Mouse (Mus musculus) forebrain, embryonic 11.5 days (tissue): ENCODE results near the gene Dscaml1. TPM values are rescaled to one million over a fixed set of nuclear protein-coding genes. Genes with fewer than 3 reads are reported as not detected.

Source experiments
- ATAC-seq: fragments of 200-750 bp; cut with Nextera tagmentation; replicated peaks from 2 replicates; pipeline ENCODE4 v1.8.0; 2017; ENCODE audit warnings: moderate TSS enrichment; ENCODE audit not compliant: low FRiP score
- DNase-seq: peaks from one replicate; pipeline ENCODE4 v3.0.0-alpha.2; 2017; ENCODE audit warnings: low spot score
- H3K27ac ChIP-seq: fragments of 300-500 bp; sonication (generic); 2 replicates; pipeline ENCODE4 v1.5.1; 2014; ENCODE audit warnings: low read depth, low read length
- H3K27me3 ChIP-seq: fragments of 300-500 bp; sonication (generic); 2 replicates; pipeline ENCODE4 v1.6.1; 2014; ENCODE audit warnings: mild to moderate bottlenecking, low read length, mixed read lengths; ENCODE audit not compliant: control insufficient read depth, insufficient read depth
- H3K36me3 ChIP-seq: fragments of 300-500 bp; sonication (generic); 2 replicates; pipeline ENCODE4 v1.6.1; 2014; ENCODE audit warnings: mild to moderate bottlenecking, low read length, moderate library complexity, mixed read lengths; ENCODE audit not compliant: control insufficient read depth, insufficient read depth
- H3K4me1 ChIP-seq: fragments of 300-500 bp; sonication (generic); replicated peaks from 2 replicates; pipeline ENCODE4 v1.6.1; 2014; ENCODE audit warnings: low read length, mixed read lengths; ENCODE audit not compliant: control insufficient read depth, insufficient read depth
- H3K4me2 ChIP-seq: fragments of 300-500 bp; sonication (generic); 2 replicates; pipeline ENCODE4 v1.6.1; 2014; ENCODE audit warnings: low read depth, mild to moderate bottlenecking, low read length, moderate library complexity, mixed read lengths; ENCODE audit not compliant: severe bottlenecking
- H3K4me3 ChIP-seq: fragments of 300-500 bp; sonication (generic); 2 replicates; pipeline ENCODE4 v1.5.1; 2014; ENCODE audit warnings: low read depth, low read length
- H3K9ac ChIP-seq: fragments of 300-500 bp; sonication (generic); 2 replicates; pipeline ENCODE4 v1.6.1; 2014; ENCODE audit warnings: low read length
- H3K9me3 ChIP-seq: fragments of 300-500 bp; sonication (generic); 2 replicates; pipeline ENCODE4 v1.6.1; 2016; ENCODE audit warnings: low read length, mixed read lengths; ENCODE audit not compliant: control insufficient read depth
- WGBS: fragments of 180-500 bp; shearing (Covaris S2); extraction: QIAGEN DNeasy Blood & Tissue Kit; methylation state at CpG from one replicate; pipeline ENCODE4 v1.1.7; 2014; 5-methylcytosine and 5-hydroxymethylcytosine counted together
- polyA plus RNA-seq: library from polyadenylated mRNA; unstranded; fragments of >200 nt; fragmentation: Nextera tagmentation; extraction: Ambion mirVana; gene quantifications from 2 replicates; pipeline ENCODE4 v1.2.1, GENCODE M21; 2014

Dscaml1 gene
- polyA plus RNA-seq, 1 experiment from 2014 or later = 5.4 TPM

DNA sequence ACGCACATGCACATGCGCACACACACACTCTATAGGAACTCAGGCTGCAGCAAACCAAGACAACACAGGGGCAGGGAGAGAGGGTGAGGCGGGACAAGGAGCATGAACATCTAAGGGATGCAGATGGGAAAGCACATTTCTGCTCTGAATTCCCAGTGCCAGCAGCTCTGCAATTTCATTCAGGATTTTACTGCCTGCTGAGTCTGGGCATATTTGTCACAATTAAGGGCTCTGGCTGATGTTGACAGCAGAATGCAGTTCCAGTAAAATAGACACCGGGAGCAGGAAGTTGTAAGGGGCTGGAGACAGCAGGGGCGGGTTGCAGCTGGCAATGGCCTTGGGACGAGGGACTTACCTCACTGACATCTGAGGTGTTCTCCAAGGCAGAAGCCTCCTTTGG lies 367.3 kb downstream of the Dscaml1 start:
- ATAC-seq (no peak), DNase-seq (no peak)
- peaks cover 5% of the 10 kb centered on the region; the same call in 1 of the 2 replicates for H3K4me1 ChIP-seq
- WGBS = 90% methylated on average over 6 of the region's 6 CpGs
- no peak overlapping the region for H3K27ac ChIP-seq
- no peaks in the 10 kb centered on the region for H3K36me3 ChIP-seq
- no peak overlapping the region for H3K4me2 ChIP-seq
- no peak overlapping the region for H3K9ac ChIP-seq
- H3K27me3 ChIP-seq = no peaks in the 10 kb centered on the region
- H3K9me3 ChIP-seq = no peaks in the 10 kb centered on the region
- H3K4me3 ChIP-seq = no peak overlapping the region

GRCm38 (mm10) chr9:45795722-45796121 lies 369.3 kb downstream of the Dscaml1 start:
- no peak overlapping the region for H3K9ac ChIP-seq
- H3K4me3 ChIP-seq = no peak overlapping the region
- WGBS = 94% methylated on average over 5 of the region's 5 CpGs
- H3K4me2 ChIP-seq = no peak overlapping the region
- peaks cover 2% of the 10 kb centered on the region; the same call in 1 of the 2 replicates for H3K4me1 ChIP-seq
- no peaks in the 10 kb centered on the region for H3K36me3 ChIP-seq
- no peaks in the 10 kb centered on the region for H3K27me3 ChIP-seq
- H3K9me3 ChIP-seq = no peaks in the 10 kb centered on the region
- DNase-seq = no peak
- no peak for ATAC-seq
- no peak overlapping the region for H3K27ac ChIP-seq

DNA sequence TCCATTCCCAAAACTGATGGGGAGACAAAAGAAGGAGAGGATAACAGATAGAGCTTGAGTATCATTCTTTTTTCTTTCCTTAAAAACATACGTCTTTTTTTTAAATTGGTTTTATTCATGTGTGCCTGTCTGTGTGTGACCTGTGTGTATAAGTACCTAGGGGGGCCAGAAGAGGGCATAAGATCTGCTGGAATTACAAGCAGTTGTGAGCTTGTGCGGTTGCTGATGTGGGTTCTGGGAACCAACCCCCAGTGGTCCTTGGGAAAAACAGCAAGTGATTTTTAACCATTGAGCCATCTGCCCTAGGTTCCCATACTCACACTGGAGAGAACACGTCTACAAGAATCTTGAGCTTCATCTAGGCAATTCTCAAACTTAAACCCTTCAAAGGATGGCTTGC lies 370.8 kb downstream of the Dscaml1 start:
- Histone ChIP-seq H3K27me3 (no peaks in the 10 kb centered on the region), H3K4me2 (no peak overlapping the region), H3K4me1 (peaks cover 2% of the 10 kb centered on the region; the same call in 1 of the 2 replicates), H3K27ac (no peak overlapping the region), H3K9ac (no peak overlapping the region), H3K4me3 (no peak overlapping the region), H3K9me3 (no peaks in the 10 kb centered on the region), H3K36me3 (no peaks in the 10 kb centered on the region)
- no peak for DNase-seq
- no peak for ATAC-seq
- WGBS = 73% methylated on average over 3 of the region's 3 CpGs

DNA sequence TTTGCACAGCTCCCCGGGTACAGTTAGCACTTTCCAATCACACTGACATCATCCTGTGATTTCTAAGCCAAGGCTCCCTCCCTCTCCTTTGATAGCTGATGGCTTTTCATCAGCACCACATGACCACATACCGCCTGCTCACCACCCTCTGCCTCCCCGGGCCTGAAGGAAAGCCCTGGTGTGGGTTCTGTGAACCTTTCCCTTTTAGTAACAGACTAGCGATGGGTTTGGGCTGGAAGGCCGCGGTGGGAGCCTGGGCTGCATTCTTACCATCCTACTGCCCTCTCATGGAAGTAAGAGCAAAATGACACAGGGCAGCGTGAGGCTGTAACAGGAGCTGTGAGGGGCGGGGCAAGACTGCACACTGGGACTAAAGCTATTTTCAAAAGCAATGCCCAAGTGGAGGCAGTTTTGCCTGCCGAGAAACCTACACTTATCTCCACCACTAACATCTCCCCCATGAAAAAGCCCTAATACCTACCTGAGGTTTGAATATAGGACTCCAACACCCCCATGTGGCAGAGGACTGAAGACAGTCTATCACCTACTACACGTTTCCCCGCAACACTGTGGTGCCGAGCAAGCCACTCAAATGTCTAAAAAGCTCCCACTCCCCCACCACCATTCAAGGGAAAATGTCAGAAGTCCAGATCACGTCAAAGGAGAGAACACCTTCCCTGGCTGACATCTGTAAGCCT lies 372.2 kb downstream of the Dscaml1 start:
- Histone ChIP-seq H3K27ac (no peak overlapping the region), H3K4me1 (peaks cover 2% of the 10 kb centered on the region; the same call in 1 of the 2 replicates), H3K9me3 (no peaks in the 10 kb centered on the region), H3K4me2 (no peak overlapping the region), H3K36me3 (no peaks in the 10 kb centered on the region), H3K9ac (0 out of 2 replicates have a peak overlapping the region, but pooled peaks have one; percentile 7), H3K27me3 (no peaks in the 10 kb centered on the region), H3K4me3 (no peak overlapping the region)
- WGBS = 12% methylated on average over 13 of the region's 13 CpGs
- ATAC-seq (peak; percentile 66), DNase-seq (peak; percentile 80)

GRCm38 (mm10) chr9:45799402-45799801 lies 373.0 kb downstream of the Dscaml1 start:
- ATAC-seq (no peak), DNase-seq (no peak)
- H3K36me3 ChIP-seq = no peaks in the 10 kb centered on the region
- no peak overlapping the region for H3K4me3 ChIP-seq
- H3K4me2 ChIP-seq = no peak overlapping the region
- no peaks in the 10 kb centered on the region for H3K27me3 ChIP-seq
- WGBS = 83% methylated on average over 8 of the region's 8 CpGs
- no peak overlapping the region for H3K9ac ChIP-seq
- peaks cover 2% of the 10 kb centered on the region; the same call in 1 of the 2 replicates for H3K4me1 ChIP-seq
- H3K9me3 ChIP-seq = no peaks in the 10 kb centered on the region
- H3K27ac ChIP-seq = no peak overlapping the region

Other genes starting within 250 kb of the Dscaml1 start
- not detected in 2 replicates for gene BC049352, start 244.6 kb upstream of the Dscaml1 start, polyA plus RNA-seq
- not detected in 2 replicates for gene Tmprss4, start 222.5 kb upstream of the Dscaml1 start, polyA plus RNA-seq
- gene Il10ra, start 157.5 kb upstream of the Dscaml1 start, polyA plus RNA-seq = 0.45 and 0.79 TPM in 2 replicates
- 0.08 and 0.11 TPM in 2 replicates for gene Tmprss13, start 107.5 kb upstream of the Dscaml1 start, polyA plus RNA-seq
- gene Fxyd6, start 56.4 kb upstream of the Dscaml1 start, polyA plus RNA-seq = 122 and 124 TPM in 2 replicates
- gene Fxyd2, start 27.0 kb upstream of the Dscaml1 start, polyA plus RNA-seq = 1.5 and 3.4 TPM in 2 replicates